Mouse (Mus musculus) kidney, embryonic 15.5 days (tissue): ENCODE data around the gene Tnrc6b. TPM values are rescaled to one million over a fixed set of nuclear protein-coding genes. Genes with fewer than 3 reads are reported as not detected.

Source experiments
- ATAC-seq: fragments of 200-750 bp; cut with Nextera tagmentation; replicated peaks from 2 replicates; pipeline ENCODE4 v1.8.0; 2017; ENCODE audit warnings: moderate TSS enrichment; ENCODE audit not compliant: low FRiP score
- H3K27ac ChIP-seq: fragments of 300-500 bp; sonication (generic); 2 replicates; pipeline ENCODE4 v1.5.1; 2015; ENCODE audit warnings: mild to moderate bottlenecking, inconsistent platforms
- H3K27me3 ChIP-seq: fragments of 300-500 bp; sonication (generic); 2 replicates; pipeline ENCODE4 v1.6.1; 2015; ENCODE audit warnings: inconsistent platforms
- H3K36me3 ChIP-seq: fragments of 300-500 bp; sonication (generic); 2 replicates; pipeline ENCODE4 v1.6.1; 2015; ENCODE audit warnings: inconsistent platforms
- H3K4me1 ChIP-seq: fragments of 300-500 bp; sonication (generic); 2 replicates; pipeline ENCODE4 v1.6.1; 2015; ENCODE audit warnings: inconsistent platforms
- H3K4me2 ChIP-seq: fragments of 300-500 bp; sonication (generic); 2 replicates; pipeline ENCODE4 v1.6.1; 2015; ENCODE audit warnings: moderate library complexity, mild to moderate bottlenecking, inconsistent platforms
- H3K4me3 ChIP-seq: fragments of 300-500 bp; sonication (generic); replicated peaks from 2 replicates; pipeline ENCODE4 v1.5.1; 2015; ENCODE audit warnings: mild to moderate bottlenecking, inconsistent platforms
- H3K9ac ChIP-seq: fragments of 300-500 bp; sonication (generic); 2 replicates; pipeline ENCODE4 v1.6.1; 2015; ENCODE audit warnings: mild to moderate bottlenecking, inconsistent platforms
- H3K9me3 ChIP-seq: fragments of 300-500 bp; sonication (generic); replicated peaks from 2 replicates; pipeline ENCODE4 v1.6.1; 2016; ENCODE audit warnings: inconsistent platforms
- WGBS: fragments of 180-500 bp; shearing (Covaris S2); methylation state at CpG from one replicate; pipeline ENCODE4 v1.1.7; 2015; ENCODE audit warnings: mixed read lengths; 5-methylcytosine and 5-hydroxymethylcytosine counted together
- microRNA-seq: library from miRNA; unstranded; fragments of <30 nt; microRNA quantifications from one replicate; pipeline ENCODE4, GENCODE M21; 2016
- polyA plus RNA-seq: library from polyadenylated mRNA; unstranded; fragments of >200 nt; fragmentation: Nextera tagmentation; extraction: Ambion mirVana; gene quantifications from 2 replicates; pipeline ENCODE4 v1.2.1, GENCODE M21; 2015

The Tnrc6b gene
- polyA plus RNA-seq, 1 experiment from 2014 or later: 33.5 TPM

- Histone ChIP-seq H3K9me3 (no peaks in the 10 kb centered on the region), H3K27ac (no peak overlapping the region), H3K9ac (no peak overlapping the region), H3K27me3 (no peaks in the 10 kb centered on the region), H3K36me3 (no peaks in the 10 kb centered on the region), H3K4me3 (no peak overlapping the region), H3K4me2 (no peak overlapping the region), H3K4me1 (peaks cover 11% of the 10 kb centered on the region)
- WGBS: 73% methylated on average over 3 of the region's 3 CpGs
- ATAC-seq: no peak
These were observed 264.6 kb downstream of the Tnrc6b start for GRCm38 (mm10) chr15:80975666-80976065.

- ATAC-seq: peak; percentile 95
- H3K27ac ChIP-seq: 0 out of 2 replicates have a peak within 1 kb of the TSS, but pooled peaks have one; percentile 41
- WGBS: under 1% methylated on average over 67 of the region's 67 CpGs
- H3K9me3 ChIP-seq: no peaks in the 10 kb centered on the region
- no peaks in the 10 kb centered on the region for H3K36me3 ChIP-seq
- H3K9ac ChIP-seq: peak within 1 kb of the TSS; percentile 75
- peak within 1 kb of the TSS; percentile 92 for H3K4me3 ChIP-seq
- H3K4me1 ChIP-seq: peaks cover 11% of the 10 kb centered on the region
- peak within 1 kb of the TSS; percentile 90 for H3K4me2 ChIP-seq
- H3K27me3 ChIP-seq: no peaks in the 10 kb centered on the region
These were observed 266.7 kb downstream of the Tnrc6b start, which contains the start of gene Sgsm3 for GRCm38 (mm10) chr15:80977620-80978334. TSS of gene Sgsm3 (plus strand) at chr15:80977765.

GRCm38 (mm10) chr15:80979611-80980010 lies 268.5 kb downstream of the Tnrc6b start:
- H3K4me3 ChIP-seq: no peak overlapping the region
- no peaks in the 10 kb centered on the region for H3K9me3 ChIP-seq
- H3K4me2 ChIP-seq: no peak overlapping the region
- no peaks in the 10 kb centered on the region for H3K36me3 ChIP-seq
- no peaks in the 10 kb centered on the region for H3K27me3 ChIP-seq
- H3K9ac ChIP-seq: no peak overlapping the region
- no peak for ATAC-seq
- H3K4me1 ChIP-seq: peaks cover 11% of the 10 kb centered on the region
- 72% methylated on average over 4 of the region's 4 CpGs for WGBS
- 0 out of 2 replicates have a peak overlapping the region, but pooled peaks have one; percentile 3 for H3K27ac ChIP-seq

- 82% methylated on average over 4 of the region's 4 CpGs for WGBS
- no peak overlapping the region for H3K4me3 ChIP-seq
- no peak overlapping the region for H3K27ac ChIP-seq
- no peaks in the 10 kb centered on the region for H3K27me3 ChIP-seq
- H3K4me2 ChIP-seq: no peak overlapping the region
- no peak overlapping the region for H3K9ac ChIP-seq
- H3K4me1 ChIP-seq: peaks cover 11% of the 10 kb centered on the region
- H3K9me3 ChIP-seq: no peaks in the 10 kb centered on the region
- no peak for ATAC-seq
- no peaks in the 10 kb centered on the region for H3K36me3 ChIP-seq
These were observed 270.1 kb downstream of the Tnrc6b start for GRCm38 (mm10) chr15:80981176-80981575.

- Histone ChIP-seq H3K9ac (no peak overlapping the region), H3K9me3 (no peaks in the 10 kb centered on the region), H3K36me3 (no peaks in the 10 kb centered on the region), H3K4me2 (no peak overlapping the region), H3K27me3 (no peaks in the 10 kb centered on the region), H3K4me3 (no peak overlapping the region), H3K27ac (no peak overlapping the region), H3K4me1 (peaks cover 8% of the 10 kb centered on the region)
- WGBS: 93% methylated on average over 2 of the region's 2 CpGs
- no peak for ATAC-seq
These were observed 272.2 kb downstream of the Tnrc6b start for GRCm38 (mm10) chr15:80983264-80983663.

GRCm38 (mm10) chr15:80988331-80988730 lies 277.2 kb downstream of the Tnrc6b start:
- Histone ChIP-seq H3K4me1 (no peaks in the 10 kb centered on the region), H3K9ac (no peak overlapping the region), H3K4me3 (no peak overlapping the region), H3K4me2 (no peak overlapping the region), H3K36me3 (no peaks in the 10 kb centered on the region), H3K9me3 (no peaks in the 10 kb centered on the region), H3K27ac (no peak overlapping the region), H3K27me3 (no peaks in the 10 kb centered on the region)
- WGBS: 63% methylated on average over 1 of the region's 1 CpGs
- ATAC-seq: no peak

- Histone ChIP-seq H3K4me1 (no peaks in the 10 kb centered on the region), H3K9me3 (no peaks in the 10 kb centered on the region), H3K27ac (no peak overlapping the region), H3K27me3 (no peaks in the 10 kb centered on the region), H3K36me3 (no peaks in the 10 kb centered on the region), H3K9ac (no peak overlapping the region), H3K4me3 (no peak overlapping the region), H3K4me2 (no peak overlapping the region)
- WGBS: 60% methylated on average over 3 of the region's 3 CpGs
- no peak for ATAC-seq
These were observed 278.6 kb downstream of the Tnrc6b start for GRCm38 (mm10) chr15:80989712-80990111.

Small RNA genes lying within 50 kb of the gene (microRNA-seq; reads per million reads assigned to microRNA genes)
- gene Mir5113: 8.1 reads per million, percentile 27 among the genes with 10 or more reads in this experiment

Other genes starting within 250 kb of the Tnrc6b start
- not detected in 2 replicates for gene Enthd1, start 146.2 kb upstream of the Tnrc6b start, polyA plus RNA-seq
- 0.51 and 1.4 TPM in 2 replicates for gene Grap2, start 138.7 kb upstream of the Tnrc6b start, polyA plus RNA-seq
- gene Fam83f, start 39.5 kb upstream of the Tnrc6b start, polyA plus RNA-seq: 3.8 and 4.1 TPM in 2 replicates
- 178 and 186 TPM in 2 replicates for gene Adsl, start 237.2 kb downstream of the Tnrc6b start, polyA plus RNA-seq